Mouse (Mus musculus) effector memory CD4-positive, alpha-beta T cell, adult 7 months (primary cell): Measurements from ENCODE around the gene 4921511C20Rik. TPM values are rescaled to one million over a fixed set of nuclear protein-coding genes. Genes with fewer than 3 reads are reported as not detected.

Source experiments
- polyA plus RNA-seq: library from polyadenylated mRNA; unstranded; fragments of 100-300 nt; shearing (Covaris generic); gene quantifications from one replicate; pipeline ENCODE4 v1.2.1, GENCODE M21; 2017

4921511C20Rik gene
- polyA plus RNA-seq = not detected

DNA sequence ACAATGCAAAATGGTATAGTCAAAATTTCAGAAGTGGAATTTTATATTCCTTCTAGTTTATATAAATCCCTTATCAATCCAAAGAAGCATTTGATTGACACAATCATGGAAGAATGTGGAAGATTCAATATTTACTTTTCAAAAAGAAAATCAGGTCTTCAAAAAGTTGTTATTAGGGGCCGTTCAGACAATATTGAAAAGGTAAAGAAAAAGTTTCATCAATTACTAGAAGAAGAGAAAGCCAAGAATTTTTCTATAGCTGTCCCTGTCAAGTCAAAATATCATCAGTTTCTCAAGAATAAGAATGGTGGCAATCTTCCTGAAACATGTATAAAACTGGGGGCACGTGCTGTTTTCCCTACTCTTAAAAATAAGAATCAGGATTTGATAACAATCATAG lies at the start of gene 4921511C20Rik:
Gene 4921511C20Rik, plus strand, starts transcription at position 301 of the 400 bp plus-strand sequence.

